Mouse (Mus musculus): ENCODE data around the gene Gm28635. TPM values are rescaled to one million over a fixed set of nuclear protein-coding genes. Genes with fewer than 3 reads are reported as not detected.

The Gm28635 gene
- polyA plus RNA-seq, 1 experiment from 2014 or later: not detected

GRCm38 (mm10) chr2:84600977-84601376 lies 76.9 kb downstream of the Gm28635 start:
- Histone ChIP-seq H3K27ac (replicated peaks in 1 of 2; ENCODE audit: control insufficient read depth in 1 of 2, insufficient read depth in 1 of 2, low read depth in 2 of 2, low read length in 2 of 2) (no peak overlapping the region), H3K9me3 (ENCODE audit: control insufficient read depth, low read length) (no peaks in the 10 kb centered on the region), H3K4me3 (ENCODE audit: control insufficient read depth in 1 of 2, insufficient read depth in 1 of 2, low read depth in 1 of 2, low read length in 2 of 2) (no peak overlapping the region), H3K4me2 (ENCODE audit: low read length) (no peak overlapping the region), H3K9ac (ENCODE audit: low read length) (no peak overlapping the region), H3K4me1 (ENCODE audit: control insufficient read depth in 2 of 2, insufficient read depth in 2 of 2, low read length in 2 of 2) (peaks cover 2 to 15% of the 10 kb centered on the region in 2 experiments), H3K36me3 (ENCODE audit: control insufficient read depth, insufficient read depth, low read length) (peaks cover 82% of the 10 kb centered on the region), H3K27me3 (ENCODE audit: control insufficient read depth, insufficient read depth, low read length) (no peaks in the 10 kb centered on the region)
- no peak for ATAC-seq (ENCODE audit: insufficient number of reproducible peaks, insufficient read depth, low FRiP score, low read depth)
- WGBS: 69% methylated on average over 2 of the region's 2 CpGs

GRCm38 (mm10) chr2:84599270-84599888 lies 78.5 kb downstream of the Gm28635 start:
- 79% methylated on average over 6 of the region's 6 CpGs for WGBS
- H3K27ac ChIP-seq (replicated peaks in 1 of 2; ENCODE audit: control insufficient read depth in 1 of 2, insufficient read depth in 1 of 2, low read depth in 2 of 2, low read length in 2 of 2): peak overlapping the region; percentile 9 to 75
- H3K4me3 ChIP-seq (ENCODE audit: control insufficient read depth in 1 of 2, insufficient read depth in 1 of 2, low read depth in 1 of 2, low read length in 2 of 2): no peak overlapping the region
- H3K4me1 ChIP-seq (ENCODE audit: control insufficient read depth in 2 of 2, insufficient read depth in 2 of 2, low read length in 2 of 2): peaks cover 2 to 15% of the 10 kb centered on the region in 2 experiments
- no peaks in the 10 kb centered on the region for H3K27me3 ChIP-seq (ENCODE audit: control insufficient read depth, insufficient read depth, low read length)
- no peak overlapping the region for H3K9ac ChIP-seq (ENCODE audit: low read length)
- no peak overlapping the region for H3K4me2 ChIP-seq (ENCODE audit: low read length)
- peaks cover 72% of the 10 kb centered on the region for H3K36me3 ChIP-seq (ENCODE audit: control insufficient read depth, insufficient read depth, low read length)
- ATAC-seq (ENCODE audit: insufficient number of reproducible peaks, insufficient read depth, low FRiP score, low read depth): no peak
- no peaks in the 10 kb centered on the region for H3K9me3 ChIP-seq (ENCODE audit: control insufficient read depth, low read length)

- ATAC-seq (ENCODE audit: insufficient number of reproducible peaks, insufficient read depth, low FRiP score, low read depth): no peak
- Histone ChIP-seq H3K4me1 (ENCODE audit: control insufficient read depth in 2 of 2, insufficient read depth in 2 of 2, low read length in 2 of 2) (peaks cover 2 to 15% of the 10 kb centered on the region in 2 experiments), H3K4me3 (ENCODE audit: control insufficient read depth in 1 of 2, insufficient read depth in 1 of 2, low read depth in 1 of 2, low read length in 2 of 2) (no peak overlapping the region), H3K4me2 (ENCODE audit: low read length) (no peak overlapping the region), H3K9me3 (ENCODE audit: control insufficient read depth, low read length) (no peaks in the 10 kb centered on the region), H3K27me3 (ENCODE audit: control insufficient read depth, insufficient read depth, low read length) (no peaks in the 10 kb centered on the region), H3K27ac (replicated peaks in 1 of 2; ENCODE audit: control insufficient read depth in 1 of 2, insufficient read depth in 1 of 2, low read depth in 2 of 2, low read length in 2 of 2) (no peak overlapping the region), H3K36me3 (ENCODE audit: control insufficient read depth, insufficient read depth, low read length) (peaks cover 66% of the 10 kb centered on the region), H3K9ac (ENCODE audit: low read length) (no peak overlapping the region)
- 88% methylated on average over 1 of the region's 1 CpGs for WGBS
Measured at GRCm38 (mm10) chr2:84597123-84597522, 80.7 kb downstream of the Gm28635 start.

GRCm38 (mm10) chr2:84592801-84593200 lies 85.0 kb downstream of the Gm28635 start:
- Histone ChIP-seq H3K36me3 (ENCODE audit: control insufficient read depth, insufficient read depth, low read length) (peaks cover 40% of the 10 kb centered on the region), H3K4me1 (ENCODE audit: control insufficient read depth in 2 of 2, insufficient read depth in 2 of 2, low read length in 2 of 2) (peaks cover 0 to 3% of the 10 kb centered on the region in 2 experiments; a peak in 1 of 4 replicates), H3K9me3 (ENCODE audit: control insufficient read depth, low read length) (0 out of 2 replicates have a peak, but pooled peaks cover 5% of the 10 kb centered on the region), H3K27ac (replicated peaks in 1 of 2; ENCODE audit: control insufficient read depth in 1 of 2, insufficient read depth in 1 of 2, low read depth in 2 of 2, low read length in 2 of 2) (no peak overlapping the region), H3K9ac (ENCODE audit: low read length) (no peak overlapping the region), H3K4me2 (ENCODE audit: low read length) (no peak overlapping the region), H3K4me3 (ENCODE audit: control insufficient read depth in 1 of 2, insufficient read depth in 1 of 2, low read depth in 1 of 2, low read length in 2 of 2) (no peak overlapping the region), H3K27me3 (ENCODE audit: control insufficient read depth, insufficient read depth, low read length) (no peaks in the 10 kb centered on the region)
- WGBS: 90% methylated on average over 8 of the region's 8 CpGs
- no peak for ATAC-seq (ENCODE audit: insufficient number of reproducible peaks, insufficient read depth, low FRiP score, low read depth)

- no peak overlapping the region for H3K9ac ChIP-seq (ENCODE audit: low read length)
- H3K4me1 ChIP-seq (ENCODE audit: control insufficient read depth in 2 of 2, insufficient read depth in 2 of 2, low read length in 2 of 2): no peaks in the 10 kb centered on the region
- ATAC-seq (ENCODE audit: insufficient number of reproducible peaks, insufficient read depth, low FRiP score, low read depth): no peak
- WGBS: 85% methylated on average over 8 of the region's 8 CpGs
- H3K27ac ChIP-seq (replicated peaks in 1 of 2; ENCODE audit: control insufficient read depth in 1 of 2, insufficient read depth in 1 of 2, low read depth in 2 of 2, low read length in 2 of 2): no peak overlapping the region
- no peak overlapping the region for H3K4me3 ChIP-seq (ENCODE audit: control insufficient read depth in 1 of 2, insufficient read depth in 1 of 2, low read depth in 1 of 2, low read length in 2 of 2)
- H3K4me2 ChIP-seq (ENCODE audit: low read length): no peak overlapping the region
- no peaks in the 10 kb centered on the region for H3K27me3 ChIP-seq (ENCODE audit: control insufficient read depth, insufficient read depth, low read length)
- H3K9me3 ChIP-seq (ENCODE audit: control insufficient read depth, low read length): 0 out of 2 replicates have a peak, but pooled peaks cover 5% of the 10 kb centered on the region
- H3K36me3 ChIP-seq (ENCODE audit: control insufficient read depth, insufficient read depth, low read length): peaks cover 6% of the 10 kb centered on the region; the same call in 1 of the 2 replicates
Measured at GRCm38 (mm10) chr2:84585700-84586099, 92.1 kb downstream of the Gm28635 start.

- Histone ChIP-seq H3K4me2 (ENCODE audit: low read length) (no peak overlapping the region), H3K4me1 (ENCODE audit: control insufficient read depth in 2 of 2, insufficient read depth in 2 of 2, low read length in 2 of 2) (no peaks in the 10 kb centered on the region), H3K4me3 (ENCODE audit: control insufficient read depth in 1 of 2, insufficient read depth in 1 of 2, low read depth in 1 of 2, low read length in 2 of 2) (no peak overlapping the region), H3K27me3 (ENCODE audit: control insufficient read depth, insufficient read depth, low read length) (no peaks in the 10 kb centered on the region), H3K9me3 (ENCODE audit: control insufficient read depth, low read length) (peaks cover 5% of the 10 kb centered on the region), H3K9ac (ENCODE audit: low read length) (no peak overlapping the region), H3K36me3 (ENCODE audit: control insufficient read depth, insufficient read depth, low read length) (0 out of 2 replicates have a peak, but pooled peaks cover under 1% of the 10 kb centered on the region), H3K27ac (replicated peaks in 1 of 2; ENCODE audit: control insufficient read depth in 1 of 2, insufficient read depth in 1 of 2, low read depth in 2 of 2, low read length in 2 of 2) (no peak overlapping the region)
- ATAC-seq (ENCODE audit: insufficient number of reproducible peaks, insufficient read depth, low FRiP score, low read depth): no peak
- 78% methylated on average over 5 of the region's 5 CpGs for WGBS
Measured at GRCm38 (mm10) chr2:84582286-84582685, 95.6 kb downstream of the Gm28635 start.

GRCm38 (mm10) chr2:84581208-84581607 lies 96.6 kb downstream of the Gm28635 start:
- Histone ChIP-seq H3K4me1 (ENCODE audit: control insufficient read depth in 2 of 2, insufficient read depth in 2 of 2, low read length in 2 of 2) (no peaks in the 10 kb centered on the region), H3K36me3 (ENCODE audit: control insufficient read depth, insufficient read depth, low read length) (no peaks in the 10 kb centered on the region), H3K4me3 (ENCODE audit: control insufficient read depth in 1 of 2, insufficient read depth in 1 of 2, low read depth in 1 of 2, low read length in 2 of 2) (no peak overlapping the region), H3K27ac (replicated peaks in 1 of 2; ENCODE audit: control insufficient read depth in 1 of 2, insufficient read depth in 1 of 2, low read depth in 2 of 2, low read length in 2 of 2) (no peak overlapping the region), H3K4me2 (ENCODE audit: low read length) (no peak overlapping the region), H3K9ac (ENCODE audit: low read length) (no peak overlapping the region), H3K9me3 (ENCODE audit: control insufficient read depth, low read length) (peaks cover 5% of the 10 kb centered on the region), H3K27me3 (ENCODE audit: control insufficient read depth, insufficient read depth, low read length) (no peaks in the 10 kb centered on the region)
- 85% methylated on average over 2 of the region's 3 CpGs for WGBS
- no peak for ATAC-seq (ENCODE audit: insufficient number of reproducible peaks, insufficient read depth, low FRiP score, low read depth)

GRCm38 (mm10) chr2:84579311-84579710 lies 98.5 kb downstream of the Gm28635 start:
- peaks cover 5% of the 10 kb centered on the region for H3K9me3 ChIP-seq (ENCODE audit: control insufficient read depth, low read length)
- H3K4me3 ChIP-seq (ENCODE audit: control insufficient read depth in 1 of 2, insufficient read depth in 1 of 2, low read depth in 1 of 2, low read length in 2 of 2): no peak overlapping the region
- H3K27ac ChIP-seq (replicated peaks in 1 of 2; ENCODE audit: control insufficient read depth in 1 of 2, insufficient read depth in 1 of 2, low read depth in 2 of 2, low read length in 2 of 2): no peak overlapping the region
- no peaks in the 10 kb centered on the region for H3K27me3 ChIP-seq (ENCODE audit: control insufficient read depth, insufficient read depth, low read length)
- H3K4me2 ChIP-seq (ENCODE audit: low read length): no peak overlapping the region
- H3K9ac ChIP-seq (ENCODE audit: low read length): no peak overlapping the region
- no peaks in the 10 kb centered on the region for H3K4me1 ChIP-seq (ENCODE audit: control insufficient read depth in 2 of 2, insufficient read depth in 2 of 2, low read length in 2 of 2)
- H3K36me3 ChIP-seq (ENCODE audit: control insufficient read depth, insufficient read depth, low read length): no peaks in the 10 kb centered on the region
- no peak for ATAC-seq (ENCODE audit: insufficient number of reproducible peaks, insufficient read depth, low FRiP score, low read depth)
- WGBS: 87% methylated on average over 2 of the region's 2 CpGs
